Mouse (Mus musculus): Measurements from ENCODE around the gene Slc5a10. TPM values are rescaled to one million over a fixed set of nuclear protein-coding genes. Genes with fewer than 3 reads are reported as not detected.

The Slc5a10 gene
- polyA plus RNA-seq, 1 experiment from 2014 or later: not detected

DNA sequence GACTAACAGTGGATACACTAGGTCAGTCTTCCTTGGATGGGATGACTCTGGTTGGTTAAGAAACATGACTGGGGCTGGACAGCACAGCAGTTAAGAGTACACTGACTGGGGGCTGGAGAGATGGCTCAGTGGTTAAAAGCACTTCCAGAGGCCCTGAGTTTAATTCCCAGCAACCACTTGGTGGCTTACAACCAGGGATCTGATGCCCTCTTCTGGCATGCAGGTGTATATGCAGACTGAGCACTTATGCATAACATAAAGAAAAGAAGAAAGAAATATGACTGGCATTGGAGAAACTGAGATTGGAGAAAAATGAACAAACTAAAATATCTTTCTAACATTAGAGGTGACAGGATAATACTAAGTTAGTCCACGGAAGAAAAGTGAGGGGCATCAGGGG is 19.9 kb upstream of the Slc5a10 start:
- H3K27ac ChIP-seq (replicated peaks; ENCODE audit: low read depth, low read length): no peak overlapping the region
- peaks cover 83% of the 10 kb centered on the region for H3K36me3 ChIP-seq (ENCODE audit: control insufficient read depth, insufficient read depth, low read length)
- no peaks in the 10 kb centered on the region for H3K27me3 ChIP-seq (ENCODE audit: control insufficient read depth, insufficient read depth, low read length)
- DNase-seq: no peak
- no peak overlapping the region for H3K9ac ChIP-seq (replicated peaks; ENCODE audit: low read length)
- no peak for ATAC-seq (ENCODE audit: low FRiP score, low TSS enrichment)
- H3K9me3 ChIP-seq (ENCODE audit: control insufficient read depth, low read length): no peaks in the 10 kb centered on the region
- no peak overlapping the region for H3K4me3 ChIP-seq (replicated peaks; ENCODE audit: low read depth, low read length)
- WGBS: 94% methylated on average over 1 of the region's 1 CpGs
- H3K4me2 ChIP-seq (ENCODE audit: low read length): no peak overlapping the region
- no peaks in the 10 kb centered on the region for H3K4me1 ChIP-seq (ENCODE audit: control insufficient read depth, insufficient read depth, low read length)

DNA sequence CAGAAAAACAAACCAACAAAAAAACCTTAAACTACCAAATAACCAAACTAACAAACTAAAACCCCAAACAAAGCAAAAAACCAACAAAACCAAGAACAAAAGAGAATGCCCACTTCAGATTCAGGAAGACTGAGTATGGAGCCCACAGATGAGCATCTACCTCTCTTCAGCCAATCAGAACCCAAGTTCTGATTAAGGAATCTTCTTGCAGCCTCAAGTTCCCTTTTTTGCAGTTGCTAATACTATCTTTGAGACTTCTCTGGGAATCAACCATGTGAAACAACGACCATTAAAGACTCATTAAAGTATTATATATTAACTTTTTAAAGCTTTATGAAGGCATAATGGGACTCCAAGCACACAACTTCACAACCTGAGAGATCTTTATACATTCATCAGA is 16.7 kb upstream of the Slc5a10 start:
- no peaks in the 10 kb centered on the region for H3K27me3 ChIP-seq (ENCODE audit: control insufficient read depth, insufficient read depth, low read length)
- peaks cover 92% of the 10 kb centered on the region for H3K36me3 ChIP-seq (ENCODE audit: control insufficient read depth, insufficient read depth, low read length)
- no peak for DNase-seq
- no peak overlapping the region for H3K27ac ChIP-seq (replicated peaks; ENCODE audit: low read depth, low read length)
- H3K4me2 ChIP-seq (ENCODE audit: low read length): no peak overlapping the region
- no peaks in the 10 kb centered on the region for H3K9me3 ChIP-seq (ENCODE audit: control insufficient read depth, low read length)
- H3K9ac ChIP-seq (replicated peaks; ENCODE audit: low read length): no peak overlapping the region
- no peak for ATAC-seq (ENCODE audit: low FRiP score, low TSS enrichment)
- no peak overlapping the region for H3K4me3 ChIP-seq (replicated peaks; ENCODE audit: low read depth, low read length)
- WGBS: 94% methylated on average over 1 of the region's 1 CpGs
- H3K4me1 ChIP-seq (ENCODE audit: control insufficient read depth, insufficient read depth, low read length): no peaks in the 10 kb centered on the region

DNA sequence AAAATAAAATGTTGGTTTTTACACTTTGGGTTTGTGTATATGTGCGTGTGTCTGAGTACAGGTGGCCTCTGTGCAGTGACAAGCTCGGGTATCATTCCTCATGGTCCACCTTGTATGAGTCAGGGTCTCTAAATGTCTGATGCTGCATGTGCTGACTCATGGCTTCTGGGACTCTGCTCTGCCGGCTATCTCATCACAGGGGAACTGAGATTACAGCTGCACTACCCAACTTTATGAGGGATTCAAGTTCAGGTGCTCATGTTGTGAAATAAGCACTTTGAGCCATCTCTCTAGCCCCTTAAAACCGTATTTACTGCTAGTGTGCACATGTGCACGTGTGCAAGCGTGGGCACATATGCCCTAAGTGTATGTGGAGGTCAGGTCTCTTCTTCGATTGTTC is 12.0 kb upstream of the Slc5a10 start:
- H3K4me1 ChIP-seq (ENCODE audit: control insufficient read depth, insufficient read depth, low read length): no peaks in the 10 kb centered on the region
- peaks cover 90% of the 10 kb centered on the region for H3K36me3 ChIP-seq (ENCODE audit: control insufficient read depth, insufficient read depth, low read length)
- H3K4me3 ChIP-seq (replicated peaks; ENCODE audit: low read depth, low read length): no peak overlapping the region
- 93% methylated on average over 7 of the region's 7 CpGs for WGBS
- no peak overlapping the region for H3K9ac ChIP-seq (replicated peaks; ENCODE audit: low read length)
- H3K27me3 ChIP-seq (ENCODE audit: control insufficient read depth, insufficient read depth, low read length): no peaks in the 10 kb centered on the region
- DNase-seq: no peak
- ATAC-seq (ENCODE audit: low FRiP score, low TSS enrichment): no peak
- H3K4me2 ChIP-seq (ENCODE audit: low read length): no peak overlapping the region
- no peak overlapping the region for H3K27ac ChIP-seq (replicated peaks; ENCODE audit: low read depth, low read length)
- no peaks in the 10 kb centered on the region for H3K9me3 ChIP-seq (ENCODE audit: control insufficient read depth, low read length)

DNA sequence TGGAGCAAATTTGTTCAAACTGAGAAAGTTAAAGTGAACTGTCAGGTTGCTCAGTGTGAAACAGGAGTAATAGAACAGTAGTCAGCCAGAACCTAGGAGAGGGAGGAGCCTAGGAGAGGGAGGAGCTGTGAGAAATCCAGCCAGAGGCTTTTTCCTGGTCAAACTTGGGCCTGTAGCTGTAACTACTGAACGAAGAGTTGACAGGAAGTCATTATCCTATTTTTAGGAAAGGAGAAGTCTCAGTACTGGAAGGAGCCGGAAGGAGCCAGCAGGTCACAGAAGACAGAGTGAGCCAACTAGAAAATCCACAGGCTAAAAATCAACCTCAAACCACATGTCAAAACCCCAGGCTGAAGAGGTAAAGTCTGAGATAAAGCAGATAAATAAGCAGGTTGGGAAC is 7.4 kb upstream of the Slc5a10 start:
- no peak overlapping the region for H3K27ac ChIP-seq (replicated peaks; ENCODE audit: low read depth, low read length)
- no peak overlapping the region for H3K4me3 ChIP-seq (replicated peaks; ENCODE audit: low read depth, low read length)
- H3K36me3 ChIP-seq (ENCODE audit: control insufficient read depth, insufficient read depth, low read length): peaks cover 57% of the 10 kb centered on the region
- WGBS: 89% methylated on average over 2 of the region's 2 CpGs
- DNase-seq: no peak
- ATAC-seq (ENCODE audit: low FRiP score, low TSS enrichment): no peak
- H3K9ac ChIP-seq (replicated peaks; ENCODE audit: low read length): no peak overlapping the region
- H3K27me3 ChIP-seq (ENCODE audit: control insufficient read depth, insufficient read depth, low read length): no peaks in the 10 kb centered on the region
- H3K9me3 ChIP-seq (ENCODE audit: control insufficient read depth, low read length): no peaks in the 10 kb centered on the region
- no peak overlapping the region for H3K4me2 ChIP-seq (ENCODE audit: low read length)
- H3K4me1 ChIP-seq (ENCODE audit: control insufficient read depth, insufficient read depth, low read length): no peaks in the 10 kb centered on the region

DNA sequence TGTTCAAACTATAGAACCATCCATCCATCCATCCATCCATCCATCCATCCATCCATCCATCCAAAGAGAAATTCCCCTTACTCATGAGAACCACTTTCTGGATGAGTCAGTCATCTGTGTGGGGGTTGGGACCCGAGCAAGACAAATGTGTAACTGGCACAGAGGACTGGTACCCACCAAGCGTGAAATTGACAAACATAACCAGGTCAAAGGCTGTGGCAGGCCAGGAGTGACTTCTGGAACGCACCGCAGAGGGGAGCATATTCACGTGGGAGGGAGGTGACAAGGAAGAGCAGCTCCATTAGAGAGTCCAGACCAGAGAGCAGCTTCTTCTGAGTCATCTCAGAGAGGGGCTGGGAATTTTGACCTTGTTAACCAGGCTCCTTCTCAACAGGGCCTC is 1.5 kb upstream of the Slc5a10 start:
- ATAC-seq (ENCODE audit: low FRiP score, low TSS enrichment) (no peak), DNase-seq (no peak)
- Histone ChIP-seq H3K9ac (replicated peaks; ENCODE audit: low read length) (no peak overlapping the region), H3K4me3 (replicated peaks; ENCODE audit: low read depth, low read length) (no peak overlapping the region), H3K9me3 (ENCODE audit: control insufficient read depth, low read length) (no peaks in the 10 kb centered on the region), H3K27me3 (ENCODE audit: control insufficient read depth, insufficient read depth, low read length) (no peaks in the 10 kb centered on the region), H3K4me2 (ENCODE audit: low read length) (no peak overlapping the region), H3K4me1 (ENCODE audit: control insufficient read depth, insufficient read depth, low read length) (no peaks in the 10 kb centered on the region), H3K27ac (replicated peaks; ENCODE audit: low read depth, low read length) (no peak overlapping the region), H3K36me3 (ENCODE audit: control insufficient read depth, insufficient read depth, low read length) (peaks cover 5% of the 10 kb centered on the region)
- WGBS: 53% methylated on average over 5 of the region's 5 CpGs

DNA sequence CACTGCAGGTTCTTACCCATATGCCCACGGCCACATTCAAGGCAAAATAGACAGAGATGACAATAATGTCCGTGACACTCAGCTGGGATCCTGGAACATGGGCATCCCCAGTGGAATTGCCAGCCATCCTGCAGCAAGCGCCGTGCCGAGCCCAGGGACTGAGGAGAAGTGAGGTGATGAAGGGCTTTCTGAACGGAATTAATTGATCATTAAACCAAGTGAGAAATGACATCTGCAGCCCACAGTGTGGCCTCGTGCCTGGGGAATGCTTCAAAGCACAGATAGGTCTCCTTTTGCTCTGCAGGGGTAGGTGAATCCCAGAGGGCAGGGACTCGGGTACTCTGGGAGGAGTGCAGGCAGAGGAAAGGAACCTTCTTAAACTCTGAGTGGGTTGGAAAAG is 800 bp downstream of the Slc5a10 start:
- Histone ChIP-seq H3K36me3 (ENCODE audit: control insufficient read depth, insufficient read depth, low read length) (no peaks in the 10 kb centered on the region), H3K4me3 (replicated peaks; ENCODE audit: low read depth, low read length) (no peak overlapping the region), H3K9me3 (ENCODE audit: control insufficient read depth, low read length) (no peaks in the 10 kb centered on the region), H3K9ac (replicated peaks; ENCODE audit: low read length) (no peak overlapping the region), H3K4me2 (ENCODE audit: low read length) (no peak overlapping the region), H3K27ac (replicated peaks; ENCODE audit: low read depth, low read length) (no peak overlapping the region), H3K4me1 (ENCODE audit: control insufficient read depth, insufficient read depth, low read length) (no peaks in the 10 kb centered on the region), H3K27me3 (ENCODE audit: control insufficient read depth, insufficient read depth, low read length) (no peaks in the 10 kb centered on the region)
- DNase-seq (no peak), ATAC-seq (ENCODE audit: low FRiP score, low TSS enrichment) (no peak)
- WGBS: 69% methylated on average over 8 of the region's 8 CpGs

DNA sequence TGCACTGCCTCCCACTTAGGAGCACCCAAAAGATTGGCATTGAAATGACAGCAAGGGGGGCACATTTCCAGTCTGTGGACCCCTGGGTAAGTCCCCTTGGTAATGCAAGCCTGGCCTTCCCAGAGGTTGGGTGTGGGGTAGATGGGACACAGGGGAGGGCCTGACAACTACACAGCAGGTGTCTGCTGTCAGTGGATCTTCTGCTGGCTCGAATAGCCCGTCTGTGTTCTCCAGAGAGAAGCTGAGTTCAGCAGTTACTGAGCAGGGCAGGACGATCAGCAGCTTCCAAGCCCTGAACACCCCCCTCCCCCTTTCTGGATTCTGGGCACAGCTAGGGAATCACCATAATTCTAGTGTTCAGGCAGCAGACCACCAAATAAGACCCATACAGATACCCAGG is 1.2 kb downstream of the Slc5a10 start:
- WGBS: 61% methylated on average over 3 of the region's 3 CpGs
- no peaks in the 10 kb centered on the region for H3K9me3 ChIP-seq (ENCODE audit: control insufficient read depth, low read length)

DNA sequence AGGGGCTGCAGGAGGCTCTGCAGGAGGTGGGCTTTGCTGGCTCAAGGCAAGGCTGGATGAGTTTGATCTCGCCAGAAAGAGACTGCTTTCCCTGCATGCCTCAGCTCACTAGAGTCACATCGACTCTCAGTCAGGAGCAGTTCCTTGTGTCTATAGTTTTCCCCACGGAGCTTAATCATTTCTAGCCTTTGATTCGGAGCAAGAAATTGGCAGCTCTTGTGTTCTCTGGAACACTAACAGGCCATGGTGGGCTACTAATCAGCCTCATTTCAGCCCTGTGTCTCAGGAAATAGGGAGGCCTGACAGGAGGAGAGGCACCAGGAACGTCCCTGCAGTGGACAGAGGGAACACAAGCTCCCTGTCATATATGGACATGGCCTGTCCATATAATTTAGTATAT is 2.6 kb downstream of the Slc5a10 start:
- Histone ChIP-seq H3K4me3 (replicated peaks; ENCODE audit: low read depth, low read length) (no peak overlapping the region), H3K4me1 (ENCODE audit: control insufficient read depth, insufficient read depth, low read length) (no peaks in the 10 kb centered on the region), H3K9ac (replicated peaks; ENCODE audit: low read length) (no peak overlapping the region), H3K4me2 (ENCODE audit: low read length) (no peak overlapping the region), H3K36me3 (ENCODE audit: control insufficient read depth, insufficient read depth, low read length) (no peaks in the 10 kb centered on the region), H3K9me3 (ENCODE audit: control insufficient read depth, low read length) (no peaks in the 10 kb centered on the region), H3K27ac (replicated peaks; ENCODE audit: low read depth, low read length) (no peak overlapping the region), H3K27me3 (ENCODE audit: control insufficient read depth, insufficient read depth, low read length) (no peaks in the 10 kb centered on the region)
- 55% methylated on average over 5 of the region's 5 CpGs for WGBS
- no peak for DNase-seq
- no peak for ATAC-seq (ENCODE audit: low FRiP score, low TSS enrichment)

More for the DNA sequence above, 1.2 kb downstream of the Slc5a10 start:
- Histone ChIP-seq H3K36me3 (ENCODE audit: control insufficient read depth, insufficient read depth, low read length) (no peaks in the 10 kb centered on the region), H3K4me2 (ENCODE audit: low read length) (no peak overlapping the region), H3K4me1 (ENCODE audit: control insufficient read depth, insufficient read depth, low read length) (no peaks in the 10 kb centered on the region), H3K9ac (replicated peaks; ENCODE audit: low read length) (no peak overlapping the region), H3K4me3 (replicated peaks; ENCODE audit: low read depth, low read length) (no peak overlapping the region), H3K27me3 (ENCODE audit: control insufficient read depth, insufficient read depth, low read length) (no peaks in the 10 kb centered on the region), H3K27ac (replicated peaks; ENCODE audit: low read depth, low read length) (no peak overlapping the region)
- ATAC-seq (ENCODE audit: low FRiP score, low TSS enrichment): no peak
- no peak for DNase-seq

DNA sequence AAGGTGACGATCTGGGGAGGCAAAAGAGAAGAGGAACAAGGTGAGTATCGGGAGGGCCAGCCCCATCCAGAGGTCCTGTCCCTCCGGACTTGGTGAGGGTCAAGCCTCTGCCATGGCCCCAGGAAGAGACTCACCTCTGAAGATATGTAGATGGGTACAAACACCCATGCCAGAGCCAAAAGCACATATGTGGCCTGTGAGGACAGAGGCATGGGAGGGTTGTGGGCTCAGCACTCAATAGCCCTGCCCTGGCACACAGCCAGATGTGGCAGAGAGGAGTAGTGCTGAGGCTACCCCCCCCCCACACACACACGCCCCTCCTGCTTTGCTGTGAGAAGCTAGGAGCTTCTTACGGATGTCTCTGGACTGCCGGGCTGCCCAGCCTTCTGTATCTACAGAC is 5.5 kb downstream of the Slc5a10 start:
- Histone ChIP-seq H3K4me1 (ENCODE audit: control insufficient read depth, insufficient read depth, low read length) (no peaks in the 10 kb centered on the region), H3K27me3 (ENCODE audit: control insufficient read depth, insufficient read depth, low read length) (no peaks in the 10 kb centered on the region), H3K9ac (replicated peaks; ENCODE audit: low read length) (no peak overlapping the region), H3K4me2 (ENCODE audit: low read length) (no peak overlapping the region), H3K4me3 (replicated peaks; ENCODE audit: low read depth, low read length) (no peak overlapping the region), H3K9me3 (ENCODE audit: control insufficient read depth, low read length) (no peaks in the 10 kb centered on the region), H3K36me3 (ENCODE audit: control insufficient read depth, insufficient read depth, low read length) (no peaks in the 10 kb centered on the region), H3K27ac (replicated peaks; ENCODE audit: low read depth, low read length) (no peak overlapping the region)
- 66% methylated on average over 6 of the region's 6 CpGs for WGBS
- ATAC-seq (ENCODE audit: low FRiP score, low TSS enrichment) (no peak), DNase-seq (no peak)
